Mouse (Mus musculus) liver, adult (tissue): ENCODE measurements around the gene Hdac2.

Experiments
- GATA4 ChIP-seq: IDR thresholded peaks from 2 replicates; pipeline ENCODE4 v1.6.1; 2014; ENCODE audit warnings: mild to moderate bottlenecking, low read length; ENCODE audit not compliant: insufficient replicate concordance

Gene Hdac2

DNA sequence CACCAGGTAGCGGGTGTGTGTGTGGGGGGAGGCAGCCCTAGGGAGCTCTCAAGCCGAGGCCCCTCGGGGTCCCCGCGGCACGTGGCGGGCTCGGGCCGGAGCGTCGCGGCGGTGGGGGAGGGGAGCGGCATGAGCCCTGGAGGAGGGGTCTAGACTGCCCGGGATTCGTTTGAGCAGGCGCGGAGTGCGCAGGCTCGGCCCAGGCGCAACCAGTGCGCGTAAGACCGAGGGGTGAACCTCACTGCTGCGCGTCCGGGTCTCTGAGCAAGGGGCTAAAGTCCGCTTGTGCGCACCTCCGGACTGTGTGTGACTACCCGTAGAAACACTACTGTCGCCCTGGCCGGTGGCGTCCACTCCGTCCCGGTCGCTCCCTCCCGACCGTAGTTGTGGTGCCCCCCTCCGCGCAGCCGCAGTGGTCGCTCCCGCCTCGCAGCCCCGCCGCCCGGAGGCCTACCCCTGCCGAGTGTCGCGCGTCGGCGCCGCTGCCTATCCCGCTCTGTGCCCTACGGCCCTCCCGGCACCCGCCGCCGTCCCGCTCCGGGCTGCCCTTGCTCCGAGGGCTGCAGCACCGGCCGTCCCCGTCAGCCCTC is at the start of gene Hdac2:
Hdac2 (plus strand) TSS at position 459 of the 590 bp plus-strand sequence.
- TF ChIP-seq GATA4: no peak

DNA sequence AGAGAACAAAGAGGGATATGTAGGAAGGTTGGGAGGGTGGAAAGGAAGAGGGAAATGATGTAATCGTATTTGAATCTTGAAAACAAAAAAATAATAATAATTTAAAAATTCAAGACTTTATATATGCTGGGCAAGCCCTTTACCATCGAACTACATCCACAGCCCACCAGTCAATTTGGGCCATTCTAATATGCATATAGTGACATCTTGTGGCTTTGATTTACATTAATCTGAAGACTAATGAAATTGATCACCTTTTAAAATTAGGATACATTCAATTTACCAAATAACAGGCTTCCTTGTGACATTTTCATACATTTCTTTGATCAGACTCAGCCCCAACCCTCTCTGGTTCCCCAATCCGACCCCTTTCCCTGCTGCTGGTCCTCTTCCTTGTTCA is 46.1 kb upstream of the Hdac2 start:
- TF ChIP-seq GATA4: no peak

DNA sequence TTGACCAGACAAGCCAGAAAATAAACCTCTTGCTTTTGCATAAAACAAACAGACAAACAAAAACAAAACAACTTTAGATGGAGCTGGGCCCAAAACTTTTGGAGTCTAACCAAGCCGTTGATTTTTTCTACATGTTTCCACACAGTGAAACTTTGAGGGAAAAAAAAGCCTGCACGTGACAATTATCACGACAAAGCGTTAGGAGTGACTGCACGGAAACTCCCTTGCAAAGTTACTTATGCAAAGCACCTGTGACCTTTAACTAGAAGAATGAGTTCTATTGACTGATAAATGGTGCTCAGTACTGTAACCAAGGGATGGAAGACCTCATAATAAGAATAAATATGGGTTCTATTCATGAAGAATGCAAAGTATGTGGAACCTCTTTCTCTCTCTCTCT is 38.5 kb upstream of the Hdac2 start:
- no peak for TF ChIP-seq GATA4

DNA sequence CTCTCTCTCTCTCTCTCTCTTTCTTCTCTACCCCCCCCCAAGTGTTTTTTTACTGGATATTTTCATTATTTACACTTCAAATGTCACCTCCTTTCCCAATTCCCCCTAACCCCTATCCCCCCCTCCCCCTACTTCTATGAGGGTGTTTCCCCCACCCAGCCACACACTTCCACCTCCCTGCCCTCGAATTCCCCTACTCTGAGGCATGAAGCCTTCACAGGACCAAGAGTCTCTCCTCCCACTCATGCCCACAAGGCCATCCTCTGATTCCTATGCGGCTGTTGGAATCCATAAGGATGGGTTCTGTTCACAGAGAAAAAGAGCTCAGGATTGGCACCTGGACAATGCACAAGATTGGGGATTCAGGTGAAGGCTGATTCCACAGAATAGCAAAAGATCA is 38.1 kb upstream of the Hdac2 start:
- no peak for TF ChIP-seq GATA4

DNA sequence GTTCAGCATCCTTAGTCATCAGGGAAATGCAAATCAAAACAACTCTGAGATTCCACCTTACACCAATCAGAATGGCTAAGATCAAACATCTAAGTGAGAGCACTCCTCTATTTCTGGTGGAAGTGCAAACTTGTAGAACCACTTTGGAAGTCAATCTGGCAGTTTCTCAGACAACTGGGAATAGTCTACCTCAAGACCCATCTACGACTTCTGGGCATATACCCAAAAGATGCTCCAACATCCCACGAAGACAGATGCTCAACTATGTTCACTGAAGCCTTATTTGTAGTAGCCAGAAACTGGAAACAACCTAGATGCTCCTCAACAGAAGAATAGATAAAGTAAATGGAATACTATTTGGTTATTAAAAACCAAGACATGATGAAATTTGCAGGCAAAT is 22.6 kb upstream of the Hdac2 start:
- no peak for TF ChIP-seq GATA4

DNA sequence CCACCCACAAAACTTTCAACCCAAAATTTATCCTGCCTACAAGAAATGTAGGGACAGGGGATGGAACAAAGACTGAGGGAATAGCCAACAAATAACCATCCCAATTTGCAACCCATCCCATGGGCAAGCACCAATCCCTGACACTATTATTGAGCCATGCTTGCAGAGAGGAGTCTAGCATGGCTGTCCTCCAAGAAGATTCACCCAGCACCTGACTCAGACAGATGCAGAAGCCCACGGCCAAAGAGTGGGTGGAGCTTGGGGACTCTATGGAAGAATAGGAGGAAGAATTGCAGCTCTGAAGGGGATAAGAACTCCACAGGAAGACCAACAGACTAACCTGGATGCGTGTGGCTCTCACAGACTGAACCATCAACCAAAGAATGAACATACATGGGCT is 21.7 kb upstream of the Hdac2 start:
- TF ChIP-seq GATA4: no peak

DNA sequence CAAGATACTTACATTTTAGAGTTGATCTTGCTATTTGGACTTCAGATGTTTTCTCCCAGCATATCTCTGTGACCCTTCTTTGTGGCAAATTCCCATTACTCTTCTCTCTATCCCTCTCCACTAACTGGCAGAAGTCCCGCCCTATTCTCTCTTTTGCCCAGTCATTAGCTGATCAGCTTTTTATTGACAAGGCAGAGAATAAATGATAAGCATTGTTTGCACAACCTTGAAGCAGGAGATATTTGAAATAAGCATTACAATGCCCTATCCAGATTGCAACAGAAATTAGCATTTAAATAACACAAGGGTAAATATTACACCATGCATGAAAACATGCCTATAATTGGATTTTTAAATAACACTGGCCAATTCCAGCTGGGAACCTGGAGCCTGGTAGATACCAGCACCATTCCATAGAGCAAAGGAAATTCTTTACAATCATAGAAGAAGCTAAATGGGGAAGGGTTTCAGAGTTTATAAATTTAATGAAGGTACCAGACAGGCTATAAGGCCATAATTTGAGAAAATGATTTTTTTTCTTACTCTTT is 14.7 kb upstream of the Hdac2 start:
- TF ChIP-seq GATA4: no peak

DNA sequence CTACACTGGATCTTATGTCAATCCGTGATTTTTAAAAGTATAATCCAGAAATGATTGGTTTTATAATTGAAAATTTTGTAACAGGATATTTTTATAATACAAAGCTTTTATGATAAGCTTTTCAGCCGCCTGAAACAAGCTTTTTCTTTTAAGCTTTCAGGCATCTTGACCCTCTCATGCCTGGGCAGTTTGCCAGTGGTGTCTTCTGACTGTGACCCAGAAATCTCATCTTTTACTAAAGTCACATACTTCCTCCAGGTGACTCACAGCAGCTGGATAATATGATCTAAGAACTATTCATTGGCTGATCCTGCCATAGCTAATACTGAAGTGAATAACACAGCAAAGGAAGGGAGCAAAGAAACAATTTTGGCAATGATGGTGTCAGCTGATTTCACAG is 9.9 kb upstream of the Hdac2 start:
- TF ChIP-seq GATA4: no peak

DNA sequence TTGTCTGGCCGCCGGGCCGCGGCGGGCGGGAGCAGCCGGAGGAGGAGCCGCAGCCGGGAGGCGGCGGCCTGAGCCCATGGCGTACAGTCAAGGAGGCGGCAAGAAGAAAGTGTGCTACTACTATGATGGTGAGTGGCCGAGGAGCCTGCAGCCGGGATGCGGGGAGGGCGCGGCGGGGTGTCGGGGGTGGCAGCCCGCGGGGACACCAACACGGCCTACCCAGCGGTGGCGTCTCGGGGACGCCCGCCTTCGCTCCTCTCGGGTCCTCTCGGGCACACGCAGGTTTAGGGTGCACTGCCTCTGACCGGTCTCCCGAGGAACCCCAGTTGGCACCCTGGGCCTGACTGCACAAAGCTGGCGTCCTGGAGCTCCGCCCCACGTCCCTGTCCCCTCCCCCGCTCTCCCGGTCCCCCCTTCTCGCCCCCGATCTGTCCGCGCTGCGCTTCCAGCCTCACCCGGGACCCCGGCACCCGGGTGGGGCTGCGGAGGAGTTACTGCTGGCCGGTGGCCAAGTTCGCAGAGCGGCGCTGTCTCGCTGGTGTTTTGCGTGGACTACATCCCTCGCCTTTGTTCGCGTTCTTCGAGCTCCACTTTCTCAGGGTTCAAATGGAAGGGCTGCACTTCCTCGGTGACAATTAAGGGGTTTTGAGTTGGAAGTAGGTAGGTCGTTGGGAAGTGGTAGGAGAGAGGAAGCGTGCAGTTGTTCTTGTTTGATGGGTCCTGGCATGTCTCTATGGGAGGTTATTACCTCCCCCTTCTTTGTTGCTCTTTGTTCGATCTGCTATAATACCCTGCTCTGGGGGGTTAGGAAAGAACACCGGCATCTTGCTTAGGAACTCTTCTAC is 554 bp downstream of the Hdac2 start:
- TF ChIP-seq GATA4: no peak

DNA sequence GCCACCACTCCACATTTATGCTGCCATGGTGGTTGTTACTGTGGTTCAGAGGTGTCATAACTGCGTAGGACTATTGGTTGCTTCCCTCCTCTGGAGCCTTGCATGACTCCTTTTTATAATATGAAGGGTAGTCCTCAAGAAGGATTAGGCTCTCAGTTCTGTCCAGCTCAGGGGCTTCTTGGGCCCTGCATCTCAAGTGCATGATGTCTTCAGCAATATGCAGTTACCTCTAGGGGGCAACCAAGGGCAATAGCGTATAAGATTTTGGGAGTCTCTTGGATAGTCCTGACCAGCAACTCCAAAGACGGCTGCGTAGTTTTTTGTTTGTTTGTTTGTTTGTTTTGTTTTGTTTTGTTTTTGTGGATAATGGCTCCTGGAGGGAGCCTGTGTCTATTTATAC is 7.5 kb downstream of the Hdac2 start:
- TF ChIP-seq GATA4: no peak

DNA sequence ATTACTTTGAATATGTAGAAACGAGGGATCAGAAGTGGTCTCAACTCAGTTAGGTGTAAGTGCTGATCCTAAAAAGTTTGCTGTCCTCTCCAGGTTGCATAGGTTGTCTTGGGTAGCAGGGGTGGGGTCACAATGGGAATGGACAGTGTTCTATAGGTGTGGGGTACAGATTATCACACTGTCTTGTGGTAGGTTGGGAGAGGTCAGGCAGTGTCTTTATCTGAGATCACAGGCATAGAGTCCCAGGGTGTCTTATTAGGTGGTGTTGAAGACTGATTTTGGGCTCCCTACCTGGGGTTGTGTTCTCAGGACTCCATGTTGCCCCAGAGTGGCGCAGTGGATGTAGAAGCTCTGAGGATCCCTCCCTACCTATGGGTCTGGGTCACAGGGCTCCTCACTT is 17.8 kb downstream of the Hdac2 start:
- no peak for TF ChIP-seq GATA4

DNA sequence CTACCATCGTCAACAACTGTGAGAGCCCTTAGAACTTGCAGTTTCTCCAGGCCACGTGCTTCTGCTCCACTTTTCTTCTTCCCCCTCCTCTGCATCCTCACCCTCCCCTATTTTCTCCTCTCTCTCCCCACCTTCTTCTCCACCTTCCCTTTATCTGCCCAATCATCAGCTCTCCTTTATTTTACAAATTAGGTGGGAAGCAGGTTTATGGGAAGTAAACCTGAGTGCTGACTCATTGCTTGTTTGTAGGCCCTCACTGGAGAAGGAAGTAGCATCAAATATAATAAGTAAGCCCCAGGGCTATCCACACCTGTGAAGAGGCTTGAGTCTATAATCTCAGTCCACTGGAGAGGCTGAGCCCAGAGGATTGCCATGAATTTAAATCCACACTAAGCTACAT is 26.5 kb downstream of the Hdac2 start:
- TF ChIP-seq GATA4: no peak

DNA sequence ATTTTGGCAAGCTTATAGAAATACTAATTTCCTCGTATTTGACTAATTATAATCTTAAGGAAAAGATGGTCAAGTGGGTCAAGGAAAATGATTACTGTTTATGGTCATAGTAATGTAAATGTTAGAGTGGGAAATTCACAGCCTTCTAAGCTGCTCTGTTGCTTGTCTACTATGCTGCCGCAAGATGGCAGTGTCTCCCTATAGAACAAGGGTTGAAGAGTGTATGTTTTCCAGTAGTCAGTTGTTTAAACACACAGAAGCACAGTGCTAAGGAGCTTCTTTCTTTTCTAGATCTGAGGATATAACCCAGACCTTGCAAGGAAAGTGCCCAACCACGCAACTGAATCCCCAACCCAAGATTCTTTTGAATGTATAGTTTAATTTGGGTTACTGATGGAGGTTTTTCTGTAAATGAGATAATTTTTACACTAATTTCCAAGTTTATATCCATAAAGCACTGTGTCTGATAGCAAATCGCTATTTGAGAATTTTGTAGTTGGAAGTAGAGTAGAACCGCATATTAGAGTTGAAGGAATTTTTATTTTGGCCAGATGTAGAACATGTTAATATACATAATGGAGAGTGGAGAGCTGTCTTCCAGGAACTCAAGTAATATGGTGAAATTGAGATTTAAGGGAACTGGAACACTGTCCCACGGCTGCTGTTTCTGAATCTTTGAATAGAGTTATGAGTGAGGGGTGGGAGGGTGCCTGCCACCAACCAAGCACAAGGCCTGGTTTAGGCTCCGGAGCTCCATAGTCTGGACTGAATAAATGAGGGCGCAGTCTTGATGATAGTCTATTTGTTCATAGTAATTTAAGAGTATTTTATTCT is 40.1 kb downstream of the Hdac2 start:
- no peak for TF ChIP-seq GATA4

DNA sequence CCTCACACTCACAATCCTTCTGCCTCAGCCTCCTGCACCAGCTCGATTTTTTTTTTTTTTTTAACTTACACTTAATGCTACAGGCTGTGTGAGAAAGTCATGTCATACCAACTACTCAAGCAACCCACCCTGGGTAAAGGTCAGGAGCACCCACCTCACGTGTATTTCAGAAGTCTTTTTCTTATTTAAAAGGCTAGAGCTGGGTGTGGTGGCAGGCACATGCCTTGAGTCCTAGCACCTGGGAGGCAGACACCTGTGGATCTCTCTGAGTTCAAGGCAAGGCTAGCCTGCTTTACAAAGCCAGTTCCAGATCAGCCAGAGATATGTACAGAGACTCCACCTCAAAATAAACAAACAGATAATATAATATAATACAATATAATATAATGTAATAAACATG is 41.4 kb downstream of the Hdac2 start:
- TF ChIP-seq GATA4: no peak

DNA sequence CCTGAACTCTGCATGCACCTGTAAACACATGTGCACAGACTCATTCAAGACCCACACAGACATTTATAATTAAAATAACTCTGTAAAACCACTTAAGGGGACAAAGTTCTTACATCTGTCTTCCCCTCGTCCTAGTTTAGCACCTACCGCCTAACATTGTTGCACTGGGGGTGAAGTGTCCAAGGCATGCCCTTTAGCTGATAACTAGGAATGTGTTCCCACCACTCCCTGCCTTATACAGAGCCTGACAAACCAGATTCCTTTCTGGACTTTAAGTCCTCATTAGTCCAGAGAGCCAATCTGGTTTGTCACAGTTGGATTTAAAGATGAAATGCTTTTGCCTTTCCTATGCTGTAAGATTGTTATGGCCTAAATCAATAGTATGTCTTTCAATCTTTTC is 41.9 kb downstream of the Hdac2 start:
- TF ChIP-seq GATA4: no peak

DNA sequence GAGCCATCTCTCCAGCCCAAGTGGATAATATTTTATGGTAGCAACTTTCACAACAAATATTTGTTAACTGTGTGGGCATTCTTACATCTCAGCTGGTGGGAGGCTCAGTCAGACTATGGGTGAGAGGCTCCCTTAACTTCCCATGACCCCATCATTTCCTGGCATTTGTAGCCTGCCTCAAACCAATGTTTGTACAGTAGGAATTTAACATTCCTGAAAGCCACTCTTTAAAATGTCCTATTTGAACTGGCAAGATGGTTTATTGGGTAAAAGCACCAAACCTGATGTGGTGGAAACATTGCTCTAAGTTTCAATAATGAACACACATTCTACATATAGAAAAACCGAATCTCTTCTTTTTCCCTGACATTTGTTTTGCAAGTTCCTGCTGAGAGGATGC is 50.0 kb downstream of the Hdac2 start:
- no peak for TF ChIP-seq GATA4
